Mouse (Mus musculus) fibroblast of lung, adult 2 months (primary cell): ENCODE results near the gene Lsp1.

Source experiments
- DNase-seq: peaks from one replicate; pipeline ENCODE4 v3.0.0-alpha.2; 2011; ENCODE audit warnings: low read depth

Gene Lsp1

DNA sequence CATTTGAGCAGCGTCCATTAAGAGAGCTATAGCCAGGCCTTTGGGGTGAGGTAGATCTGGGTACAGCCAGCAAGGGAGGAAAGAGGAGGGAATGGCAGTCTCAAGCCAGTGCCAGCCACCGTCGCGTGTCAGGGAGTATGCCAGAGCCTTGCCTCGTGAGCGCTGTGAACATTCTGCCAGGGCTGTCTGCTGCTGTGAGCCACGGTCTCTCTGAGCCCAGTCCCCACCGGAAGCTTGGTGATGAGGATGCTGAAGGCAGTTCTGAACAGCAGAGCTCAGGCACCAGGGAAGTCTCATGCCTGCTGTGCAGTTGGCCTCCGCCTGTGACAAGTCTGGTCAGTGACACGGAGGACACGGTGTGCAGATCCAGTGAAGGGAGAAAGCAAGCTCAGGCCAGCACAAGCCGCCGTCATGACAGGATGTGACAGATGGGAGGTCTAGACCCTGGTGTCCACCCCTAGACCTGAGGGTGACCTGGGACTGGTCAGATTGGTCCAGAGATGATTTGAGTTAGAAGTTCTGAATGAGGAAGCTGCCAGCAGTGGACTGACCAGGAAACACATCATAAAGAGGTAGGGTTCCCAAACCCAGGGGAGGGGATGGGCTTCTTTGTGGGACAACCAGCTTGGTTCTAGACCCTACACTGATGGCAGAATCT lies 16.3 kb downstream of the Lsp1 start:
- DNase-seq, result peak; percentile 64

DNA sequence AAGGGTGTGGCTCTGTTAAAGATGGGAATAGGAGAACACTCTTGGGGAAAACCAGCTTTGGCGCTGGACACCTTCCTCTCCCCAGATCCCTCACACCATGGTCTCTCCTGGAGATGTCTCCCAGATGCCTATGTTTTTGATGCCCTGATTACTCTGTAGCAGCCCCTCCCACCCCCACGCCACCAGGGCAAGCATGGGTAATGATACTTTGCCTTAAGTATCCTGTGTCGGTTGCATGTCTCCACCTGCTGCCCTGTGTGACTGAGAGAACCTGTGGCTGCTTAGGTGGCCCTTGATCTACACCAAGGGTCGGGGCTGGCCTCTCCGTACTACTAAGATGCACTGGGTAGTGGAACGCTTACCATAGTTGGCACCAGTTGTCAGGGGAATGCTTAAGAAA lies 17.4 kb downstream of the Lsp1 start:
- DNase-seq, result no peak

DNA sequence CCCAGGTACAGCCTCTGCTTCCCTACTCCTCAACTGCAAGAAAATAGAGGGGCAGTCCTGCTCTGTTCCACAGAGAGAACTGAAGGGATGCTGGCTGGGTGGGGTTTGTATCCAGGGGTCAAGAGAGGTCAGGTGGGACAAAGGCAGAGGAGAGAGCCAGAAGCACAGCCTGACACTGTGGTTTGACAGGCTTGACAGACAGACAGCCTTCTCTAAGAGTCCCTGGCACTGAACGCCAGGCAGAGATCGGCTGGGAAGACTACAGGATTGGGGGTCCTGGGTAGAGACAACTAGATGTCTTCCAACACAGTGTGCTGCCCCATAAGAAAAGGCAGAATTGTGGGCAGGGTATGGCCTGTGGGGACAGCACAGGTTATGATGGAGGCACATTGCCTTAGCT lies 18.0 kb downstream of the Lsp1 start:
- no peak for DNase-seq

DNA sequence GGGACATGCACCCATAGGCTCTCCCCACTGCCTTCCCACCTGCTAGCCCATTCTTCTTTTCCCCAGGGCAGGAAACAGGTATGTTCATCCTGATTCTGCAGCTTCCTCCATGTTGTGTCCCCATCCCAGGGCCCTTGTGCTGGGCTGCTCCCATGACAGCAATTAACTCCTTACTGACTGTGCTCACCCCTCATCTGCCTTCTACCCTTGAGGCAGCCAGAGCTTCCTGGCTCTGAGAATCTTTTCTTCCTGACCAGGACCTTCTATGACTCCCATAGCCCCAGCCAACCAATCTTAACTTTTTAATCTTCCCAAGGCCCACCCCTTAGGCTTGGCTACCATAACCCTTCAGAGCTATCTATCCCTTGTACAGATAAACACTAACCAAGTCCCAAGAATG lies 18.7 kb downstream of the Lsp1 start:
- DNase-seq, result no peak

DNA sequence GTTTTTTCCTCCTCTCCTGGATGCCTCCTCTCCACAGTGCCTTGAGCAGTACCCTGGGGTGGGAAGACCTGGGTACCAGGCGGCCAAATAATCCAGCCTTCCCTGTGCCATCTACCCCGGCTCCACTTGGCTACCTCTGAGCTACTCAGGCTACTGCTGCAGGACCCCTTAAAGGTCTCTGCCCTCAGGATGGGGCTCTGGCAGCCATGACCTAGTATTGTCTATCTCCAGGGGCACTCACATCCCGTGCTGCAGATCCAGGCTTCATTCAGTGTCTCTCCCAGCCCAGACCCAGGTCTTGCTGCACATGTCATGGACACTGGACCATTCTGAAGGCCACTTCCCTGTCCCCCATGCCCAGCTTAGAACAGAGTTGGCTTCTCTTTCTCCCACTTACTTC lies 19.3 kb downstream of the Lsp1 start:
- no peak for DNase-seq

DNA sequence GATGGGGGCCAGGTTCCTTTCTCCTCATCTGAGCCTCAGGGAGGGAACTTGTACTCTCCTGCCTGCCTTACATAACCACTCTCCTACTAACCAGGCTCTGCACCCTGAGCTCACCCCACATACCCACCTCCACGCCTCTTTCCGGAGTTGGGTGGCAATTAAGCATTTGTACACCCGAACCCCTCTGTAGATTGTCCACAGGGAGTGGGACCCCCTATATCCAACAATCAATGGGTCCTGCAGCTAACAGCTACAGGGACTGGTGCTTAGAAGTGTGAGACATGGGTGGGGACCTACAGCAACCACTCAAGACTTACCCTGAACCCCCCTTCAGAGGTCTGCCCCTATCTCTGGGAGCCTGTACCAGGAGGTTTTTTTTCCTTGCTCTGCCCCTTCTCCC lies 20.1 kb downstream of the Lsp1 start:
- no peak for DNase-seq

DNA sequence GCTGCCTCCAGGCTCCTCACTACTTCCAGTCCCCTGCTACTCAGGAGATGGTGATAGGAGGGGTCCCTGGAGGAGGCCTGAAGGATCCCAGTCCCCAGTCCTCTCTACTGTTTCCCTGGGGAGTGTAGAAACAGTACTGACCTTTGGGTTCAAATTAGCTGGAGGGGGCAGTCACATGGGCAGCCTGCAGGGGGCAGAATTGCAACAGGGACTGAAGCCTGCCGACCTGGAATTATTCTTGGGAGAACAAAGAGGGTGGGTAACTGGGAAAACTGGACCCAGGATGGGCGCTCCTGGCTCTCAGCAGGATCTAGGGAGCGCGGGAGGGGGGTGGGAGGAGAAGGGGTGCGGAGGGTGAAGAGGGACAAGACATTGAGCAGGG lies 20.6 kb downstream of the Lsp1 start:
- DNase-seq, result no peak

DNA sequence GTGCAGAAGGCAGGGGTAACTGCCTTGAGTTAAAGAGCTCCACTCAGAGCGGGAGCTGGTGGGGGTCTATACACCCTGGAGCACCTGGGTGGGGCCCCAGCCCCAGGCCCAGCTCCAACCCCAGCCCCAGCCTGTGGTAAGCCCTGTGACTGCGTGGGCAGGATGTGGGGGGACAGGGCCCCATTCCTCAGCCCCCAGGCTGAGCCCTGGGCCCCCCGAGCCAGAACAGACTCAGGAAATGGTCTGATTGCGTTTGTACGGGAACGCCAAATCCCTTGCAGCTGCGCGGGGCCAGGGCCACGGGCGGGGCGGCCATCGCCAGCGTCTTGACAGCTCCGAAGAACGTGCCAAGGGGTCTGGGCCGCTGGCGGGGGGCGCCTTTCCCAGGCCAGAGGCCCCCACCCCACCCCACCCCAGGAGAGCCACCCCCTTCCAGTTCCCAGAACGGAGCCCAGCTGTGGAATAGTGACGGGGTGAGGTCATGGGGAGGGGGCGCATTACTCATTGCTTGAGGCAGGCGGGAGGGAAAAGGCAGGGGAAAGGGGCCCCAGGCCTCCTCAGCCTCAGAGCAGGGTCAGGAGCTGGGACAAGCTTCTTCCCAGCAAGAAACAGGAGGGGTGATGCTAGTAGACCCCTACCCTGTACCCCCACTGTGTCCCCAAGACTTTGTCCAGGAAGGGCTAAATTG lies 21.1 kb downstream of the Lsp1 start:
- DNase-seq, result peak; percentile 69

DNA sequence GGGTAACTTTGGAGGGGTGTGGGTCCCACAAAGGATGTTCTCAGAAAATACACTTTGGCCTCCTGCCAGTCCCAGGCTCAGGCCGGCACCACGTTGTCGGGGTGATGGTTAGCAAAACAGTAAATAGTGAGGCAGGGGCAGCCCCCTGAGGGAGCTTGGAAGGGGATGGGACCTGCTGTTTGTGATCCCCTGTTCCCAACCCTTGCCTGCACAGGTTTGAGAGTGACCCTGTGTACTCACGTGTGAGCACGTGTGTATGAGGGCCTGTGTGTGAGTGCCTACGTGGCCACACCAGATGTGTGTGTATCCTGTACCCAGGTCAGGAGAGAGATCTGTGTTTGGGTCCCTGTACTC lies 21.6 kb downstream of the Lsp1 start:
- no peak for DNase-seq

DNA sequence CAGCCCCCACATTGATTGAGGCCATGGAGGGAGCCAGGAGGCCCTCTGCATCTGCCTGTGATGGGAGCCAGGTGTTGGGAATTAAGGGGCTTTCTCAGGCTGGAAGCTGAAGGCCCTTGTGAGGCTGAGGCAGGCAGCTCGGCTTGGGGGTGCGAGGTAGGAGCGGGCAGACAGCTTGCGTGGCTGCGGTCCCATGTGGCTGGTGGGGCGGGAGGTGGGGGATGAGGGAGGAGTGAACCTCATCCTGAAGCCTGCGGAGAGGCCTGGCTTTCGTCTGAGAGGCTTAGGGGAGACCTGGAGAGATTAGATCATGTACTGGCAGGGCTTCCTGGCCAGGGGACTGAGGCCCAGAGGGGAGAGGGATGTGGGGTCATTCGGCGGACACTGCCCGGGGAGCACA lies 22.5 kb downstream of the Lsp1 start:
- no peak for DNase-seq

DNA sequence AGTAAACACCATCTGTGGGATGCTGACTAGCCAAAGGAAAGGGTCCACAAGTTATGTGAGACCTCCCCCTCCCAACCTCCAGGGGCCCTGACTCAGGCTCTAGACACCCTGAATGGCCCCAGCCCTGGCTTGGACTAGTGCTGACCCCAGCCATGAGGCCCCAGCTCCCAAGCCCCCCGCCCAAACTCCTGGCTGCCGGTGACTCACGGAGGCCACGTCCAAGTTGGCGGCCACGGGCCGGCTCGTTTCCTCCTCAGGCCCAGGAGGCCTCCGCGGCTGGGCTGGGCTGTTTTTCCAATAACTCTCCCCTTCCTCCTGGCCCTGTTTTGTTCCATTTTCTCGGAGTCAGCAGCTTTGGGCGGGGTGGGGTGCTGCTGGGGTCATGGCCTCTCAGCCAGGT lies 24.2 kb downstream of the Lsp1 start:
- no peak for DNase-seq

DNA sequence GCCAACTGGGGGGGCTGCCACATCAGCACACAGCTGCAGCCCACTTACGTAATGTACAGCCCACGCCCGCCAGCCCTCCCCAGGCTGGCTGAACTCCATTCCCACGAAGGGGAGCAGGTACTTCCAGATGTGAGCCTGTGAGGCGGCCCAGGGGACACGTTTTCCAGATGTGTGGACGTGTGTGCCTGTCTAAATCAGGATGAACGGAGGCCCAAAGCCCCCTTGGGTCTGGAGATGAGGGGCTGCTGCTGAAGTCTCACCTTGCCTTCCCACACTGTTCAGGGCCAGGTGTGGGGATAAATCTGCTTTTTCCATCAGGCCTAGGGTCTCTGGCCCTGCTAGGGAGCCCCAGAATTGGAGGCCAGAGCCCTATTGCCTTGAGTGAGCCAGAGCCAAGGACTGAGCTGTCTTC lies 26.1 kb downstream of the Lsp1 start:
- no peak for DNase-seq

DNA sequence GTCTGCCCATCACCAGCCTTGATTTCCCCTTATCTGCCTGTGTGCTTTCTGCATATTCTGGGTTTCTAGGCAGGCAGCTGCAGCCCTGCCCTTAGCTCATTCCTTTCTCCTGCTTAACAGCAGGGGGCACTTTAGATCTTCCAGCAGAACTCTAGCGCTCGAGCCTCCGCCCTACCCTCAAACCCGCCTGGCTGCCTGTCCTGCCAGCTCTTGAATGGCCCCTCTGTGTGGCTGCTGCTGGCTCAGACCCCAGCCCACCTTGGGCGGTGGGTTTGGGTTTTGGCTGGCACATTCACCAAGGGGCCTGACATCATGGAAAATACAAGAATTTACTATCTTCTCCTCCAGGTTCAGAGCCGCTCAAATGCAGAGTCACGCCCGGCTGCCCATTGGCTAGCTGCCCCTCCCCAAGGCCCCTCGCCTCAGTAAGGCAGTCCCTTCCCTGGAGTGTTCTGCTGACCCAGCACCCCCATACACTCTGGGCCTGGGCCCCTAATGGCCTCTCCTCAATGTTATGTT lies 26.8 kb downstream of the Lsp1 start:
- DNase-seq, result no peak

DNA sequence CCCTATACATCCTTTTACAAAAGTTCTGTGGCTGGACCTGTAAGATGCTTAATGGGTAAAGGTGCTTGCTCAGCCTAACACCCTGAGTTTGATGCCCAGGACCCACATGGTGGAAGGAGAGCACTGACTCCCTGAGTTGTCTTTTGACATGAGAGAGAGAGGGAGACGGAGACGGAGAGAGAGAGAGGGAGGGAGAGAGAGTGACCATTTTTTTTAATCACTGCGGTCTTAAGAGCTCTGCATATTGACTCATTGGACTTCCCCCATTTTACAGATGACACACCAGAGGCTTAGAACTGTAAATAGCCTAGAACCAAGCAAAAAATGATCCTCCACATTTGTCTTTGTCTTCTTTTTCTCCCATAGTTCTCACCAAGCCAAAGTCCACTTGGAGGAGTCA lies 27.4 kb downstream of the Lsp1 start:
- DNase-seq, result no peak

DNA sequence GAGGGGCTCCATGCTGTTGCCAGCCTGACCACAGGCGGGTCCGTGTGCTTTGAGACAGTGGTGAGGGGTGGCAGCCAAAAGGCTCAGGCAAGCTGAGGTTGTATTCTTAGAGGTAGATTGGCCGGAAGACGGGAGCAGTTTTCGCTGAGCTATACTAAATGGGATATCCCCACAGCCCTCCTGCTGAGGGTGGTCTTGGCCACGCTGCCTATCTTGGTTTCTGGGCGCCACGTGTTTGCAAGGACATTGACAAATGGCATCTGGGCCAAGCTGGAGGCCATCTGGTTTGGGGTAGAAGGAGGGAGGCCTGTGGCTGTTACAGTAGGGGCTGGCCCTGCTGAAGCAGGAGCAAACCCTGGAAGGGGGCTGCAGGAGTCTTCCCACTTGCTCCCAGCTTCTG lies 32.9 kb downstream of the Lsp1 start:
- no peak for DNase-seq

DNA sequence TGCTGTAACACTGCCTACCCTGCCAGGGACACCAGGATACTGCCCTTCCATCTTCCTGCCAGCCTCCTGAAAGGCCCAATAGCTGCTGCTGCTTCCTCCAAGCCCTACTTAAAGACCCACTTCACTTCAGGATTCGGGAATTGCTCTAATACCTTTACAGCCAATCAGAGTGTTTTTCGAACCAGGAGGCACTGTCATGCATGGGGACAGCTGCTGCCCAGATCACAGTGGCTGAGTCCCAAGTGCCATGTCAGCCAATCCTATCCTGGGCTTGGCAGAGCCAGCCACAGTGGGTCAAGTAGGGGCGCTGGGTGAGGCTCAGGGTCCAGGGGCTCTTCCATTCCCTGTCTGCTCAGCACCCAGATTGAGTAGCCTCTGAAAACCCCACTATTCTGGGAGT lies 35.5 kb downstream of the Lsp1 start:
- no peak for DNase-seq

DNA sequence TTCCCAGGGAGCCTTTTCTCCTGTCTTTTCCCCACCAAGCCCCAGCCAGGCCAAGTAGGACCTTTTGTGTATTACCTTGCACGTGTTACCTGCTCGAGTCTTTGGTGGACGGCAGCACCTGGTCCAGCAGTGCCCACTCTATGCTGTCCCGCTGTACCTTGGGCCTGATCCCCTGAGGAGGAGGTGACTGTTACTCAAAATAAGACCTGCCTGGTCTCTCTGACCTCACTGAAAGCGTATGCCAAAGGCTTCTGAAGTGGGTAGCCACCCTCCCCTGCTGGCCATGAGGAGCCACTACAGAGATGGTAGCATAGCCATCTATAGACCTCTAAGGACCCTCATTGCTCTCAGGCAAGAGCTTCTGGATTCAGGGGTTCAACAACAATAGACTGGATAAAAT lies 36.2 kb downstream of the Lsp1 start:
- DNase-seq, result no peak

DNA sequence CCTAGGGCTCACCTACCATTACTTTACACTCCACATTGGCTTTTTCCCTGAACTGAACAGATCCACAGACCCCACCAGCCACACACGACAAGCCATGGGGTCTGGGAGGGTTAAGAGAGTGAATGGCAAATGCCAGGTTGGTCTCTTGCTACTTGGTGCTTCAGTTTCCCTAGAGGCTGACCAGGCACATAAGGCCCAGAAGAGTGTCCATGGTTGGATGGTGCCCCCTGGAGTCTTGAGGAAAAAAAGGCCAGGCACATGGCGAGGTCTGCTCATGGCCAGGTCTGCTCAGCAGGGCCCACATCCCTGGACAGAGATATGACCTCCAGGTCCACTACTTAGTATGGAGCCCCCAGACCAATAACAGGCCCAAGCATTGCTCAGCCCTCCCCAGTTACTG lies 37.2 kb downstream of the Lsp1 start:
- no peak for DNase-seq

DNA sequence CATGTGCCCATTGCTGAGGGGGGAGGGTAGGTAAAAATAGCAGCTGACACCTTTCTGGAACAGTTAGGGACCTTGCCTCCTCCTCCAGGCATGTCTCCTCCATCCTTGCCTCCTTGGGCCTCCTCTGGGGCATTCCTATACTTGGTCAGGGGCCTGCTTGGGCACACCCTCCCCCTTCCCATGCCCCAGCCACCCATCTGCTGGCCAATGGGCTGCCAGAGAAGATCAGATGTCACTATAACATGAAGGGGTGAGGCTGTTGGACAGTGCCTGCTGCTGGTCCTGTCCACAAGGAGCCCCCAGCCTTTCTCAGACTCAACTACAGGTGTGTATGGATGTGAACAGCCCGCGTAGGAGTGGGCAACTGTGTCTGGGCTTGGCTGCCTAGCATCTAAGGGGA lies 38.0 kb downstream of the Lsp1 start, which contains the start of gene Tnnt3:
TSS of gene Tnnt3 (plus strand) at position 262 of the 400 bp plus-strand sequence.
- DNase-seq, result no peak

DNA sequence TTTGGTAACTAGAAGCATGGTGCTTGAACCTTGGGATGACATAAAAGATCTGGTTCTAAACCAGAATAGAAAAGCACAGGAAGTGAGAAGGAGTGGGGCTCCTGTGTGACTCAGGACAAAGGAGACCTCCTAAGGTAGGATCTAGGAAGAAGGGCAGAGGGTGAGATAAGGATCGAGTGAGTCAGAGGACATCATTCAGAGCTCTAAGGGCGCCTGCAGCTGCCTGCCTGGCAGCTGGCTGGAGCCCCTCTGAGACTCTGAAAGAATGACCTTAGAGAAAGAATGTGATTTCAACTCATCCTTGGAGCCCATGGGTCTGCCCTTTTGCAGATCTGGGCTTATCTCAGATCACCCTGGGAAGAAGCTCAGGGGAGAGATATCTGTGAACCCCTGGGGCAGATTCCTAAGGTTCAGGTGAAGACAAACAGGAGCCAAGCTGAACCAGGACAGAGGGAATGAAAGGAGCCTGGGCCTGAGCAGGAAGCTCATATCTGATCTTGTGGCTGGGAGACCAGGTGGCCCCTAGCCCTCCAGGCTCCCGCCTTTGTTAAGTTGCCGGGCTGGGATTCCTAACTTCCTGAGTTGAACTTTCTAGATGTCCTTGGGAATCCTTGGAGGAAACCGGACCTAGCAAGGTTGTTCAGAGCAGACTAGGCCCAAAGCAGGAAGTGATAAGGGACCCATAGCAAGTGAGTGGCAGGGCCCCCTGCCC lies 38.6 kb downstream of the Lsp1 start:
- no peak for DNase-seq

DNA sequence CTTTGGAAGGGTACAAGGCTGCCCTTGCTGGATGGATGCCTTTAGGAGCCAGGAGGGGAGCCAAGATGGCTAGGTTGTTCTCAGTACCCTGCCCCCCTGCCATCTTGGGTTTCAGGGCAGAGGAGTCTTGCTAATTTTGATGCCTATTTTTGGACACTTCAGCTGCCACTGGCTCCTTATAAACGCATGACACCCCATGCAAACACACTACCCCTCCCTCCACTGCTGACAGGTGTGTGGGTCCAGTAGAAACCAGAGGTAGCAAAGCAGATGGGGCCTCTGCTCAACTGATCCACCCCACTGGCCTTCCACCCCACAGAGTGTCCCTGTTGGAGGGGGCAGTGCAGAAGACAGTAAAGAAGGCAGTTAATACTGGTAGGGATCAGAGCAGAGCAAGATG lies 39.4 kb downstream of the Lsp1 start:
- no peak for DNase-seq

DNA sequence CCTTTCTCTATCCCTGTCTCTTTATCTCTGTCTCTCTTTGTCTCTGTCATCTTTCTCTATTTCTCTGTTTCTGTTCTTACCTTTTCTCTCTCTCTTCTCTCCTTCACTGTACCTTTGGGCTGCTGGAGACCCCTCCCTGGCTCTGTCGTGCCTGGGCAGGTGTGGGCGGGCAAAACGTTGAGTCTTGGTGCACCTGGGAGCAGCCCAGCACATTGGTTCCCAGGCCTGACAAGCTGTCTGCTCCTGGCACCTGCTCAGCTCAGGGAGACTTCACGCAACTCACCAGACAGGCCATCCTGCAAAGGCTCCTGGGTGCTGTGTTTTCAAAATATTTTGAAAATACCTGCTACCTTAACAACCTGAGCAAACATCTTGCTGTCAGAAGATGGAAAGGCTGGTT lies 42.6 kb downstream of the Lsp1 start:
- DNase-seq, result no peak

DNA sequence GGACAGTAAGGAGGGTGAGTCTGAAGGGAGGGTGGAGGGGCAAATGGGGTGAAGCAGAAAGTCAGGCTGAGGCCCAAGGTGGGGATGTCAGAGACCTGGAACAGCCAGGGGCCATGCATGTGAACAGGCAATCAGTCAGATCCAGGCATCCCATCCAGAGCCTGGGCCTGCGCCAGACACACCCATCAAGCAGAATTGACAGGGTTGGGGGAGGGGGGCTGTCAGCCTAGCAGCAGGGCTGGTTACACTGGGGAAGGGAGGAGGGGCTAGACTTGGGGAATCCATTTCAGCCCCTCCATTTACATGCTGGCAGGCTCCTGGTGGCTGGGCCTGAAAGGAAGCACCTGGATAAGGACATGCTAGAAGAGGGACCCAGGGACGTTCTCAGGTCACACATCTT lies 45.3 kb downstream of the Lsp1 start:
- no peak for DNase-seq
